Mouse (Mus musculus): ENCODE results near the gene 1500009C09Rik. TPM values are rescaled to one million over a fixed set of nuclear protein-coding genes. Genes with fewer than 3 reads are reported as not detected.
A peak's percentile ranks its signal among the peaks of the same experiment; 100 is the strongest.

1500009C09Rik gene
- polyA plus RNA-seq, 2 experiments = 0.02 TPM; not detected in 1

DNA sequence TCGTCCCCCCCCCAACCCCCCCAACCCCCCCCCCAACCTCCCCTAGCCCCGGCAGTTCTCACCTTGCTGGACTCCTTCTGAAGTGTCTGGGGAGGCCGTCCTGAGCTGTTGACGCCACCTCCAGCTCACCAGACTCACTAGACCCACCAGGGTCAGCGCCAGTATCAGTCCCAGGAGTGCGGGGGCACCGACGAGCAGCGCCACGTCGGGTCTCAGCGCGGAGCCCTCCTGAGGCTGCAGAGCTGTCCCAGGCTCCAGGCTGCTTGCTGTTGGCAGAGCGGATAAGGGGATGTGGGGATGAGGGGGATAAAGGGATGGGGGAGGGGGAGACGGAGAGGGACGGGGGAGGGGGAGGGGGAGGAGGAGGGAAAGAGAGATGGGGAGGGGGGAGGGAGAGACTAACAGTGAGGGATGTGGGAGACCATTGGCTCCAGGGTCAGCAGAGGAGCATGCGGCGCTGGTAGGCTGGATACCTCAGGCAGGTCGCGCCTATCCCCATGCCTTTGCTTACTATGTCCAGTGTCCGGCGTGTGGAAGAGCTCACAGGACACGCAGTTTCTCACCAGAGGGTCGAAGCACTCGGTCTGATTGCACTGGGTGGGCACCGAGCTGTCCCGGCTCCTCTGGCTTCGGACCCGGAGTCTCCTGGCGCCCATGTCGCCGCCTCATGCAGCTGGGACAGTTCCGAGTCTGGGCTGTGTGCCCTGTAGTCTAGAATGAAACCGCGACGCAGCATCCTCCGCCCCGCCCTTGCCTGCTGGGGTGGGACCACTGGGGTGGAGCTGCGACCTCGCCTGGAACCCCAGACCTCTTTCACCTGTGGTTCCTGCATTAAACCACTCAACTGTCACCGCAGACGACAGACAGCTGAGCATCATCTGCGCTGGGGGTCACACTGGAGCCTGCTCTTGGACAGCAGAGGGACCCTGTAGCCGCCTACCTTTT is 28.3 kb upstream of the 1500009C09Rik start, which contains the start of gene Tnfrsf13c:
TSS of gene Tnfrsf13c (minus strand) at position 713 of the 945 bp plus-strand sequence.
- peak; percentile 72 for ATAC-seq (ENCODE audit: insufficient read depth)
- Histone ChIP-seq H3K4me3 (ENCODE audit: insufficient read depth in 1 of 2, low read depth in 2 of 2, low read length in 2 of 2) (peak within 1 kb of the TSS; percentile 31 to 45), H3K27me3 (ENCODE audit: control insufficient read depth, insufficient read depth, low read length) (peaks cover 24% of the 10 kb centered on the region), H3K4me2 (ENCODE audit: low read depth) (peak within 1 kb of the TSS; percentile 72), H3K4me1 (replicated peaks; ENCODE audit: control insufficient read depth in 2 of 2, insufficient read depth in 2 of 2, low read length in 1 of 2) (peaks cover 6 to 13% of the 10 kb centered on the region in 2 experiments), H3K27ac (no peak within 1 kb of the TSS), H3K9ac (replicated peaks) (peak within 1 kb of the TSS; percentile 15), H3K36me3 (replicated peaks; ENCODE audit: control insufficient read depth, insufficient read depth, low read depth) (no peaks in the 10 kb centered on the region), H3K9me3 (ENCODE audit: control insufficient read depth, low read length) (no peaks in the 10 kb centered on the region)
- DNase-seq (ENCODE audit: low read depth in 3 of 3, low spot score in 3 of 3) = peak in 1 of 3 experiments; percentile 49
- 1% methylated on average over 41 of the region's 44 CpGs for WGBS (ENCODE audit: insufficient replicate concordance)
- TF ChIP-seq CTCF (IDR thresholded peaks at IDR 0.05; ENCODE audit: low read depth) (no peak), EP300 (IDR thresholded peaks at IDR 0.05; ENCODE audit: low read depth) (no peak)

DNA sequence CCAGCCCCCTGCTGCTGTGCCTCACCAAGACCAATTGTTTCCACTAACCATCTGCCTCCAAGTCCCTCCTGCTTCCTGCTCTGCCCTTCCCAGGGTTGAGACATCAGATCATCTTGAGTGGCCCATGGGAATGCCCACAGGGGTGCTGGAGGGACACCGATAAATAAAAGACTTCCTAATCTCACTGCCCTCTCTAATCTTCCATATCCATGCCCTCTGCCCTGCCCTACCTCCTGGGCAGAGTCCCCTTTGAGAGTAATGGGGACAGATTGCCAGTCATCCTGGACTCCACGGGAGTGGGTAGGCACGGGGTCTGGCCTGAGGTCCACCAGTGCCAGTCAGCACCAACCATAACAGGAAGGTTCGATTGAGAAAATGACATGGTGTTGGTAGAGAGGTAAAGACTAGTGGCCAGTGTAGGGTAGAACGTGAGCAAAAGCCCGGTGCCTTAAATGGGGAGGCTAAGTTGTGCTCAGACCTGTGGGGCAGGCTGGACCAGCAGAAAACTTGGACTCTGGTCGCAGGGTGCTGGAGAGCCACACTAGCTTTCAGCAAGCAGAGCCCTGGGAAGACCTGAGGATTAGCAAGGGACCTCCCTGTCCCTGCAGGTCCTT is 27.5 kb upstream of the 1500009C09Rik start:
- Histone ChIP-seq H3K9ac (replicated peaks) (no peak overlapping the region), H3K27ac (no peak overlapping the region), H3K4me1 (replicated peaks; ENCODE audit: control insufficient read depth in 2 of 2, insufficient read depth in 2 of 2, low read length in 1 of 2) (peaks cover 13 to 21% of the 10 kb centered on the region in 2 experiments), H3K4me3 (ENCODE audit: insufficient read depth in 1 of 2, low read depth in 2 of 2, low read length in 2 of 2) (peak overlapping the region in 1 of 2 experiments; percentile 45; a peak in 2 of 4 replicates), H3K4me2 (ENCODE audit: low read depth) (peak overlapping the region; percentile 72), H3K27me3 (ENCODE audit: control insufficient read depth, insufficient read depth, low read length) (peaks cover 24% of the 10 kb centered on the region), H3K9me3 (ENCODE audit: control insufficient read depth, low read length) (no peaks in the 10 kb centered on the region), H3K36me3 (replicated peaks; ENCODE audit: control insufficient read depth, insufficient read depth, low read depth) (no peaks in the 10 kb centered on the region)
- ATAC-seq (ENCODE audit: insufficient read depth) (peak; percentile 74), DNase-seq (ENCODE audit: low read depth in 3 of 3, low spot score in 3 of 3) (peak in 2 of 3 experiments; percentile 33 to 51)
- TF ChIP-seq CTCF (IDR thresholded peaks at IDR 0.05; ENCODE audit: low read depth) = no peak; the same call in 1 of the 2 replicates
- TF ChIP-seq EP300 (IDR thresholded peaks at IDR 0.05; ENCODE audit: low read depth) = 0 out of 2 replicates have a peak, but pooled peaks have one; percentile 21
- WGBS (ENCODE audit: insufficient replicate concordance) = 30% methylated on average over 7 of the region's 7 CpGs

DNA sequence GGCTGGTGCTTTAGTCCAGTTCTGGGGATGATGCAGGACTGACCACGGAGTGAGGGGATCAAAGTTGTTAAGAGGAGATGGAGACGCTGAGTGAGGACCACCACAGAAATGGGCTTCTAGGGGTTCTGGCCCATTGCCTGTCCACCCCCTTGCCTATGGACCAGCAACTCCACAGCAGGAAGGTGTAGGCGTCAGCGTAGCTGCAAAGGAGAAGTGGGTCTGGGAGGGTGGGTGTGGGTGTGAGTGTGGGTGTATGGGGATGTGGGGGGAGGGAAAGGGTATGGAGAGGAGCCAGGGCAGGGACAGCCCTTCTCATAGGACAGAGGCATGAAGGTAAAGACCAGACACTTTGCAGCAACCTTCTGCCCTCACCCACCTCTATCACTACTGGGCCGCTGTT is 26.4 kb upstream of the 1500009C09Rik start:
- WGBS (ENCODE audit: insufficient replicate concordance) = 71% methylated on average over 5 of the region's 5 CpGs
- peaks cover 24 to 32% of the 10 kb centered on the region in 2 experiments for H3K4me1 ChIP-seq (replicated peaks; ENCODE audit: control insufficient read depth in 2 of 2, insufficient read depth in 2 of 2, low read length in 1 of 2)
- H3K4me2 ChIP-seq (ENCODE audit: low read depth) = no peak overlapping the region
- H3K27ac ChIP-seq = no peak overlapping the region
- no peak overlapping the region for H3K9ac ChIP-seq (replicated peaks)
- ATAC-seq (ENCODE audit: insufficient read depth) = no peak
- H3K27me3 ChIP-seq (ENCODE audit: control insufficient read depth, insufficient read depth, low read length) = peaks cover 24% of the 10 kb centered on the region
- H3K36me3 ChIP-seq (replicated peaks; ENCODE audit: control insufficient read depth, insufficient read depth, low read depth) = no peaks in the 10 kb centered on the region
- no peak for DNase-seq (ENCODE audit: low read depth in 3 of 3, low spot score in 3 of 3)
- no peak overlapping the region for H3K4me3 ChIP-seq (ENCODE audit: insufficient read depth in 1 of 2, low read depth in 2 of 2, low read length in 2 of 2)
- TF ChIP-seq EP300 (IDR thresholded peaks at IDR 0.05; ENCODE audit: low read depth) (no peak), CTCF (IDR thresholded peaks at IDR 0.05; ENCODE audit: low read depth) (no peak)
- no peaks in the 10 kb centered on the region for H3K9me3 ChIP-seq (ENCODE audit: control insufficient read depth, low read length)

DNA sequence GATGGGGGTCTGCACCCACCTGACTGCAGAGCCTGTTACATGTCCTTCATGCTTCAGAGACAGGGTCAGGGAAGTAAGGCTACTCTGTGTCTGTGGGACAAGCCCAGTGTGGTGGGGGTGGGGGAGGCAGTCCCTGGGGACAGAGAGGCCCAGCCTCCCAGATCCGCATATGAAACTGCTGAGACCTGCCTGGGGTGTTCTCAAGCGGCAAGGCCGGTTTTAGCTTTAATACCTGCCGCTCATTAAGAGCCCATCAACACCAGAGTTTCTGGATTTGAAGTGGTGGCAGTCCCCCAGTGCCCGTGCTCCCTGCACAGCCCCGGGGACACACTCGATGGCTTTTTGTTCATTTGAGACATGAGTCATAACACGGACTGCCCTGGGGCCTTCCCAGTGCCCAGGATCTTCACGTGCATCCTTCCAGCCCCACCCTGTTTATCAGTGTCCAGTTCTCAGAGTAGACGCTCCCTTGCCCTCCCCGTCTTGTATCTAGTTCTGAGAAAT is 22.6 kb upstream of the 1500009C09Rik start:
- TF ChIP-seq CTCF (IDR thresholded peaks at IDR 0.05; ENCODE audit: low read depth) (no peak), EP300 (IDR thresholded peaks at IDR 0.05; ENCODE audit: low read depth) (no peak)
- Histone ChIP-seq H3K4me2 (ENCODE audit: low read depth) (peak overlapping the region; percentile 69), H3K4me3 (ENCODE audit: insufficient read depth in 1 of 2, low read depth in 2 of 2, low read length in 2 of 2) (peak overlapping the region in 1 of 2 experiments; percentile 14; a peak in 1 of 4 replicates), H3K27ac (peak overlapping the region; percentile 90), H3K4me1 (replicated peaks; ENCODE audit: control insufficient read depth in 2 of 2, insufficient read depth in 2 of 2, low read length in 1 of 2) (peaks cover 23 to 30% of the 10 kb centered on the region in 2 experiments), H3K9me3 (ENCODE audit: control insufficient read depth, low read length) (no peaks in the 10 kb centered on the region), H3K9ac (replicated peaks) (peak overlapping the region; percentile 62), H3K27me3 (ENCODE audit: control insufficient read depth, insufficient read depth, low read length) (peaks cover 5% of the 10 kb centered on the region), H3K36me3 (replicated peaks; ENCODE audit: control insufficient read depth, insufficient read depth, low read depth) (no peaks in the 10 kb centered on the region)
- 37% methylated on average over 11 of the region's 11 CpGs for WGBS (ENCODE audit: insufficient replicate concordance)
- peak; percentile 96 for ATAC-seq (ENCODE audit: insufficient read depth)
- DNase-seq (ENCODE audit: low read depth in 3 of 3, low spot score in 3 of 3) = peak; percentile 71 to 93 (median 73)
